In genomic region chr4:119903328-119903727, GRCm38 (mm10) we compare ENCODE assay signal across 8 mouse cellular contexts.
A peak's percentile ranks its signal among the peaks of the same experiment; 100 is the strongest.
DNase-seq lines count a peak whose midpoint lies in the region; ATAC-seq and TF ChIP-seq lines count a peak whose summit lies in the region.
"Had no signal": no experiment of that assay in that cellular context is flagged by ENCODE, and none has a peak within 500 bp of the region (broad histone marks: within the 10 kb centered on the region; RNA-seq: fewer than 3 reads in every experiment).

No protein-coding gene starts in this region.

- no peak overlapping the region for H3K27ac ChIP-seq in hindbrain, postnatal 0 days
- H3K27ac ChIP-seq in hindbrain, embryonic 10.5 days = no peak overlapping the region
- H3K27ac ChIP-seq in lung, embryonic 14.5 days (ENCODE audit: low read depth) = no peak overlapping the region
- H3K27ac ChIP-seq in liver, embryonic 12.5 days = no peak overlapping the region
- H3K27ac ChIP-seq: macrophage had no signal

- no peaks in the 10 kb centered on the region for H3K27me3 ChIP-seq in hindbrain, postnatal 0 days (ENCODE audit: insufficient read depth, low read length)
- no peaks in the 10 kb centered on the region for H3K27me3 ChIP-seq in hindbrain, embryonic 10.5 days (ENCODE audit: insufficient read depth, poor library complexity, severe bottlenecking)
- H3K27me3 ChIP-seq in lung, embryonic 14.5 days (ENCODE audit: insufficient read depth, low read length) = no peaks in the 10 kb centered on the region
- 0 out of 2 replicates have a peak, but pooled peaks cover 11% of the 10 kb centered on the region for H3K27me3 ChIP-seq in liver, embryonic 12.5 days (replicated peaks)

- TF ChIP-seq CTCF in hindbrain, postnatal 0 days (IDR thresholded peaks at IDR 0.05; ENCODE audit: low read depth) = peak; percentile 61
- peak; percentile 50 for TF ChIP-seq CTCF in lung, embryonic 14.5 days (IDR thresholded peaks at IDR 0.05; ENCODE audit: low read depth)

- peak; percentile 58; the same call in 1 of the 2 replicates for ATAC-seq in hindbrain, postnatal 0 days
- ATAC-seq in lung, embryonic 14.5 days (ENCODE audit: insufficient read depth) = peak; percentile 47; the same call in 1 of the 2 replicates
- no peak for ATAC-seq in liver, embryonic 12.5 days

- peak; percentile 85 for DNase-seq in hindbrain, postnatal 0 days (ENCODE audit: low spot score)
- DNase-seq in hindbrain, embryonic 10.5 days (ENCODE audit: low spot score) = no peak
- peak; percentile 6 for DNase-seq in 416B (ENCODE audit: low read depth)
- DNase-seq in MN1 (ENCODE audit: low spot score) = peak; percentile 76
- DNase-seq in lung, embryonic 14.5 days = peak; percentile 89
- no peak for DNase-seq in spleen, postnatal 4 days (ENCODE audit: low spot score in 2 of 2)

- H3K4me2 ChIP-seq in hindbrain, postnatal 0 days (ENCODE audit: low read depth, low read length) = no peak overlapping the region
- no peak overlapping the region for H3K4me2 ChIP-seq in lung, embryonic 14.5 days
- no peak overlapping the region for H3K4me2 ChIP-seq in liver, embryonic 12.5 days

- H3K4me1 ChIP-seq in hindbrain, postnatal 0 days (ENCODE audit: insufficient read depth, low read length) = peaks cover 19% of the 10 kb centered on the region; the same call in 1 of the 2 replicates
- H3K4me1 ChIP-seq in hindbrain, embryonic 10.5 days (replicated peaks) = peaks cover 11% of the 10 kb centered on the region; the same call in 1 of the 2 replicates
- peaks cover 3% of the 10 kb centered on the region; the same call in 1 of the 2 replicates for H3K4me1 ChIP-seq in lung, embryonic 14.5 days (ENCODE audit: insufficient read depth)
- no peaks in the 10 kb centered on the region for H3K4me1 ChIP-seq in liver, embryonic 12.5 days

- H3K9me3 ChIP-seq in hindbrain, postnatal 0 days (ENCODE audit: low read length) = no peaks in the 10 kb centered on the region
- H3K9me3 ChIP-seq in hindbrain, embryonic 10.5 days = no peaks in the 10 kb centered on the region
- no peaks in the 10 kb centered on the region for H3K9me3 ChIP-seq in lung, embryonic 14.5 days (ENCODE audit: low read depth, low read length)
- H3K9me3 ChIP-seq in liver, embryonic 12.5 days (replicated peaks) = no peaks in the 10 kb centered on the region

- H3K36me3 ChIP-seq in hindbrain, postnatal 0 days (ENCODE audit: insufficient read depth, low read length) = no peaks in the 10 kb centered on the region
- no peaks in the 10 kb centered on the region for H3K36me3 ChIP-seq in hindbrain, embryonic 10.5 days
- no peaks in the 10 kb centered on the region for H3K36me3 ChIP-seq in lung, embryonic 14.5 days (ENCODE audit: insufficient read depth)
- no peaks in the 10 kb centered on the region for H3K36me3 ChIP-seq in liver, embryonic 12.5 days

- H3K9ac ChIP-seq in hindbrain, postnatal 0 days (replicated peaks; ENCODE audit: low read length) = no peak overlapping the region
- no peak overlapping the region for H3K9ac ChIP-seq in lung, embryonic 14.5 days
- no peak overlapping the region for H3K9ac ChIP-seq in liver, embryonic 12.5 days

- H3K4me3 ChIP-seq in hindbrain, postnatal 0 days (ENCODE audit: low read length) = no peak overlapping the region
- no peak overlapping the region for H3K4me3 ChIP-seq in hindbrain, embryonic 10.5 days
- no peak overlapping the region for H3K4me3 ChIP-seq in lung, embryonic 14.5 days (ENCODE audit: low read depth, low read length)
- H3K4me3 ChIP-seq in liver, embryonic 12.5 days = no peak overlapping the region

Comparison
In these comparisons a context has a peak if more than half of its experiments do, and no peak if none do; other contexts are left out.
1. DNase-seq: peak in hindbrain, postnatal 0 days (single experiment), 416B (single experiment), MN1 (single experiment) and lung, embryonic 14.5 days (single experiment); none in hindbrain, embryonic 10.5 days (single experiment) and spleen, postnatal 4 days (0 of 2).